Mouse (Mus musculus): ENCODE data around the gene Gpr18. TPM values are rescaled to one million over a fixed set of nuclear protein-coding genes. Genes with fewer than 3 reads are reported as not detected.
A peak's percentile ranks its signal among the peaks of the same experiment; 100 is the strongest.

Gpr18 gene
- polyA plus RNA-seq, 1 experiment from 2014 or later: 0.08 TPM

- Histone ChIP-seq H3K27ac (no peak overlapping the region), H3K4me2 (ENCODE audit: low read length) (no peak overlapping the region), H3K36me3 (ENCODE audit: insufficient read depth, low read length) (0 out of 2 replicates have a peak, but pooled peaks cover 6% of the 10 kb centered on the region), H3K4me1 (replicated peaks; ENCODE audit: insufficient read depth, low read length) (peaks cover 6% of the 10 kb centered on the region; the same call in 1 of the 2 replicates), H3K27me3 (ENCODE audit: insufficient read depth, low read length) (no peaks in the 10 kb centered on the region), H3K9me3 (replicated peaks; ENCODE audit: low read length) (no peaks in the 10 kb centered on the region), H3K4me3 (replicated peaks; ENCODE audit: low read depth, low read length) (no peak overlapping the region), H3K9ac (ENCODE audit: low read depth, low read length) (no peak overlapping the region)
- no peak for ATAC-seq (replicated peaks; ENCODE audit: low FRiP score, low read depth)
- TF ChIP-seq CTCF (IDR thresholded peaks at IDR 0.05; ENCODE audit: low read depth): no peak
- DNase-seq (ENCODE audit: low spot score): no peak
- 96% methylated on average over 5 of the region's 5 CpGs for WGBS
Observed at GRCm38 (mm10) chr14:121934597-121934946, 19.0 kb upstream of the Gpr18 start.

GRCm38 (mm10) chr14:121933906-121934596 lies 18.5 kb upstream of the Gpr18 start:
- 0 out of 2 replicates have a peak, but pooled peaks cover 6% of the 10 kb centered on the region for H3K36me3 ChIP-seq (ENCODE audit: insufficient read depth, low read length)
- H3K27ac ChIP-seq: no peak overlapping the region
- 91% methylated on average over 7 of the region's 7 CpGs for WGBS
- DNase-seq (ENCODE audit: low spot score) (no peak), ATAC-seq (replicated peaks; ENCODE audit: low FRiP score, low read depth) (no peak)
- H3K4me2 ChIP-seq (ENCODE audit: low read length): no peak overlapping the region
- H3K9ac ChIP-seq (ENCODE audit: low read depth, low read length): no peak overlapping the region
- H3K27me3 ChIP-seq (ENCODE audit: insufficient read depth, low read length): no peaks in the 10 kb centered on the region
- no peak for TF ChIP-seq CTCF (IDR thresholded peaks at IDR 0.05; ENCODE audit: low read depth)
- no peak overlapping the region for H3K4me3 ChIP-seq (replicated peaks; ENCODE audit: low read depth, low read length)
- H3K9me3 ChIP-seq (replicated peaks; ENCODE audit: low read length): no peaks in the 10 kb centered on the region
- peaks cover 6% of the 10 kb centered on the region; the same call in 1 of the 2 replicates for H3K4me1 ChIP-seq (replicated peaks; ENCODE audit: insufficient read depth, low read length)

GRCm38 (mm10) chr14:121932180-121932579 lies 16.6 kb upstream of the Gpr18 start:
- Histone ChIP-seq H3K4me1 (replicated peaks; ENCODE audit: insufficient read depth, low read length) (peaks cover 6% of the 10 kb centered on the region; the same call in 1 of the 2 replicates), H3K9me3 (replicated peaks; ENCODE audit: low read length) (no peaks in the 10 kb centered on the region), H3K4me2 (ENCODE audit: low read length) (no peak overlapping the region), H3K9ac (ENCODE audit: low read depth, low read length) (no peak overlapping the region), H3K27ac (no peak overlapping the region), H3K36me3 (ENCODE audit: insufficient read depth, low read length) (0 out of 2 replicates have a peak, but pooled peaks cover 6% of the 10 kb centered on the region), H3K27me3 (ENCODE audit: insufficient read depth, low read length) (no peaks in the 10 kb centered on the region), H3K4me3 (replicated peaks; ENCODE audit: low read depth, low read length) (no peak overlapping the region)
- TF ChIP-seq CTCF (IDR thresholded peaks at IDR 0.05; ENCODE audit: low read depth): no peak
- no peak for DNase-seq (ENCODE audit: low spot score)
- WGBS: 86% methylated on average over 4 of the region's 4 CpGs
- ATAC-seq (replicated peaks; ENCODE audit: low FRiP score, low read depth): no peak

GRCm38 (mm10) chr14:121931594-121931993 lies 16.0 kb upstream of the Gpr18 start:
- Histone ChIP-seq H3K27me3 (ENCODE audit: insufficient read depth, low read length) (no peaks in the 10 kb centered on the region), H3K4me3 (replicated peaks; ENCODE audit: low read depth, low read length) (no peak overlapping the region), H3K9ac (ENCODE audit: low read depth, low read length) (no peak overlapping the region), H3K4me1 (replicated peaks; ENCODE audit: insufficient read depth, low read length) (peaks cover 6% of the 10 kb centered on the region; the same call in 1 of the 2 replicates), H3K27ac (no peak overlapping the region), H3K4me2 (ENCODE audit: low read length) (no peak overlapping the region), H3K9me3 (replicated peaks; ENCODE audit: low read length) (no peaks in the 10 kb centered on the region), H3K36me3 (ENCODE audit: insufficient read depth, low read length) (0 out of 2 replicates have a peak, but pooled peaks cover 6% of the 10 kb centered on the region)
- 92% methylated on average over 3 of the region's 3 CpGs for WGBS
- DNase-seq (ENCODE audit: low spot score) (no peak), ATAC-seq (replicated peaks; ENCODE audit: low FRiP score, low read depth) (no peak)
- no peak for TF ChIP-seq CTCF (IDR thresholded peaks at IDR 0.05; ENCODE audit: low read depth)

- H3K36me3 ChIP-seq (ENCODE audit: insufficient read depth, low read length): 0 out of 2 replicates have a peak, but pooled peaks cover 6% of the 10 kb centered on the region
- no peak for ATAC-seq (replicated peaks; ENCODE audit: low FRiP score, low read depth)
- H3K9me3 ChIP-seq (replicated peaks; ENCODE audit: low read length): no peaks in the 10 kb centered on the region
- no peaks in the 10 kb centered on the region for H3K27me3 ChIP-seq (ENCODE audit: insufficient read depth, low read length)
- H3K9ac ChIP-seq (ENCODE audit: low read depth, low read length): no peak overlapping the region
- H3K27ac ChIP-seq: no peak overlapping the region
- peaks cover 6% of the 10 kb centered on the region; the same call in 1 of the 2 replicates for H3K4me1 ChIP-seq (replicated peaks; ENCODE audit: insufficient read depth, low read length)
- H3K4me2 ChIP-seq (ENCODE audit: low read length): no peak overlapping the region
- DNase-seq (ENCODE audit: low spot score): no peak
- H3K4me3 ChIP-seq (replicated peaks; ENCODE audit: low read depth, low read length): no peak overlapping the region
- TF ChIP-seq CTCF (IDR thresholded peaks at IDR 0.05; ENCODE audit: low read depth): no peak
- WGBS: 80% methylated on average over 7 of the region's 7 CpGs
Observed at GRCm38 (mm10) chr14:121930731-121931383, 15.3 kb upstream of the Gpr18 start.

GRCm38 (mm10) chr14:121929243-121929951 lies 13.8 kb upstream of the Gpr18 start:
- Histone ChIP-seq H3K4me2 (ENCODE audit: low read length) (no peak overlapping the region), H3K9me3 (replicated peaks; ENCODE audit: low read length) (no peaks in the 10 kb centered on the region), H3K4me3 (replicated peaks; ENCODE audit: low read depth, low read length) (no peak overlapping the region), H3K27ac (no peak overlapping the region), H3K36me3 (ENCODE audit: insufficient read depth, low read length) (0 out of 2 replicates have a peak, but pooled peaks cover 3% of the 10 kb centered on the region), H3K9ac (ENCODE audit: low read depth, low read length) (no peak overlapping the region), H3K4me1 (replicated peaks; ENCODE audit: insufficient read depth, low read length) (peaks cover 6% of the 10 kb centered on the region; the same call in 1 of the 2 replicates), H3K27me3 (ENCODE audit: insufficient read depth, low read length) (no peaks in the 10 kb centered on the region)
- WGBS: 87% methylated on average over 12 of the region's 12 CpGs
- DNase-seq (ENCODE audit: low spot score): no peak
- no peak for ATAC-seq (replicated peaks; ENCODE audit: low FRiP score, low read depth)
- TF ChIP-seq CTCF (IDR thresholded peaks at IDR 0.05; ENCODE audit: low read depth): peak; percentile 17; the same call in 1 of the 2 replicates
